Mouse (Mus musculus): Measurements from ENCODE around the gene Ifna11. TPM values are rescaled to one million over a fixed set of nuclear protein-coding genes. Genes with fewer than 3 reads are reported as not detected.

Gene Ifna11
- not detected for polyA plus RNA-seq (2017; shearing (Covaris generic))

GRCm38 (mm10) chr4:88819659-88820058 lies at the start of gene Ifna11:
TSS of gene Ifna11 (plus strand) at chr4:88819959.

DNA sequence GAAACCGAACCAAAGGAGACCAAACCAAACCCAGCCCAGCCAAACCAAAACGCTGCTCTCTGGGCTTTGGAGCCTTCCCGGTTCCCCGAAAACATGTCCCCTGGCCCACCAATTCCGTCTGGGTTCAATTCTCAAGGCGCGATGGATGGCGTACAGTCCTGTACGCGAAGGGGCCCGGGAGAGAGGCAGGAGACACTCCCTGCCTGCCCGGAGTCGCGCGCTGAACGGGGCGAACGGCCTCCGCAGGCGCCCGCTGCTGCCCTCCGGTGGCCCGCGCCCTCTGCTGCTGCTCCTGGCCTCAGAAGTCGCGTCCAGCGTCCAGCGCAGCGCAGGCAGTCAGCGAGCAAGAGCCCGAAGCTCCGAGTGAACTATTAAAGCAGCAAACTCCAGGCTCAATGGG lies 46.2 kb upstream of the Ifna11 start, which contains the start of gene Gm13290:
TSS of gene Gm13290 (plus strand) at position 301 of the 400 bp plus-strand sequence.

GRCm38 (mm10) chr4:88776622-88777021 lies 43.1 kb upstream of the Ifna11 start, which contains the start of gene Gm13289:
TSS of gene Gm13289 (plus strand) at chr4:88776922.

DNA sequence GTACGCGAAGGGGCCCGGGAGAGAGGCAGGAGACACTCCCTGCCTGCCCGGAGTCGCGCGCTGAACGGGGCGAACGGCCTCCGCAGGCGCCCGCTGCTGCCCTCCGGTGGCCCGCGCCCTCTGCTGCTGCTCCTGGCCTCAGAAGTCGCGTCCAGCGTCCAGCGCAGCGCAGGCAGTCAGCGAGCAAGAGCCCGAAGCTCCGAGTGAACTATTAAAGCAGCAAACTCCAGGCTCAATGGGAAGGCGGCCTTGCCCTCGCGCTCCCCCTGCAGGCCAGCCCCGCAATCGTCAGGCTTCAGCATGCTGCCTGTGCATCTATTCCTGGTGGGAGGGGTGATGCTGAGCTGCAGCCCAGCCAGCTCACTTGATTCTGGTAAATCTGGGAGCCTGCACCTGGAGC lies 40.2 kb upstream of the Ifna11 start, which contains the start of gene Gm13272:
TSS of gene Gm13272 (plus strand) at position 301 of the 400 bp plus-strand sequence.

GRCm38 (mm10) chr4:88781831-88782230 lies 37.9 kb upstream of the Ifna11 start, which contains the start of gene Ifnz:
TSS of gene Ifnz (plus strand) at chr4:88782131.

DNA sequence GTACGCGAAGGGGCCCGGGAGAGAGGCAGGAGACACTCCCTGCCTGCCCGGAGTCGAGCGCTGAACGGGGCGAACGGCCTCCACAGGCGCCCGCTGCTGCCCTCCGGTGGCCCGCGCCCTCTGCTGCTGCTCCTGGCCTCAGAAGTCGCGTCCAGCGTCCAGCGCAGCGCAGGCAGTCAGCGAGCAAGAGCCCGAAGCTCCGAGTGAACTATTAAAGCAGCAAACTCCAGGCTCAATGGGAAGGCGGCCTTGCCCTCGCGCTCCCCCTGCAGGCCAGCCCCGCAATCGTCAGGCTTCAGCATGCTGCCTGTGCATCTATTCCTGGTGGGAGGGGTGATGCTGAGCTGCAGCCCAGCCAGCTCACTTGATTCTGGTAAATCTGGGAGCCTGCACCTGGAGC lies 34.4 kb upstream of the Ifna11 start, which contains the start of gene Gm13276:
TSS of gene Gm13276 (plus strand) at position 301 of the 400 bp plus-strand sequence.

GRCm38 (mm10) chr4:88788402-88788801 lies 31.4 kb upstream of the Ifna11 start, which contains the start of gene Gm13277:
TSS of gene Gm13277 (plus strand) at chr4:88788632.

DNA sequence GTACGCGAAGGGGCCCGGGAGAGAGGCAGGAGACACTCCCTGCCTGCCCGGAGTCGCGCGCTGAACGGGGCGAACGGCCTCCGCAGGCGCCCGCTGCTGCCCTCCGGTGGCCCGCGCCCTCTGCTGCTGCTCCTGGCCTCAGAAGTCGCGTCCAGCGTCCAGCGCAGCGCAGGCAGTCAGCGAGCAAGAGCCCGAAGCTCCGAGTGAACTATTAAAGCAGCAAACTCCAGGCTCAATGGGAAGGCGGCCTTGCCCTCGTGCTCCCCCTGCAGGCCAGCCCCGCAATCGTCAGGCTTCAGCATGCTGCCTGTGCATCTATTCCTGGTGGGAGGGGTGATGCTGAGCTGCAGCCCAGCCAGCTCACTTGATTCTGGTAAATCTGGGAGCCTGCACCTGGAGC lies 28.5 kb upstream of the Ifna11 start, which contains the start of gene Gm13278:
TSS of gene Gm13278 (plus strand) at position 301 of the 400 bp plus-strand sequence.

DNA sequence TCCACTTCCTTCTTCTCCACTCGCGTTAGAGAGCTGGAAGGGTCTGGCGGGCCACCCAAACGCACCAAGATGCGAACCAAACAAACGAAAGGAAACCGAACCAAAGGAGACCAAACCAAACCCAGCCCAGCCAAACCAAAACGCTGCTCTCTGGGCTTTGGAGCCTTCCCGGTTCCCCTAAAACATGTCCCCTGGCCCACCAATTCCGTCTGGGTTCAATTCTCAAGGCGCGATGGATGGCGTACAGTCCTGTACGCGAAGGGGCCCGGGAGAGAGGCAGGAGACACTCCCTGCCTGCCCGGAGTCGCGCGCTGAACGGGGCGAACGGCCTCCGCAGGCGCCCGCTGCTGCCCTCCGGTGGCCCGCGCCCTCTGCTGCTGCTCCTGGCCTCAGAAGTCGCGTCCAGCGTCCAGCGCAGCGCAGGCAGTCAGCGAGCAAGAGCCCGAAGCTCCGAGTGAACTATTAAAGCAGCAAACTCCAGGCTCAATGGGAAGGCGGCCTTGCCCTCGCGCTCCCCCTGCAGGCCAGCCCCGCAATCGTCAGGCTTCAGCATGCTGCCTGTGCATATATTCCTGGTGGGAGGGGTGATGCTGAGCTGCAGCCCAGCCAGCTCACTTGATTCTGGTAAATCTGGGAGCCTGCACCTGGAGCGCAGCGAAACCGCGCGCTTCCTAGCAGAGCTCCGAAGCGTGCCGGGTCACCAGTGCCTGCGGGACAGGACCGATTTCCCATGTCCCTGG lies 25.7 kb upstream of the Ifna11 start, which contains the start of gene Gm13275:
TSS of gene Gm13275 (plus strand) at position 552 of the 740 bp plus-strand sequence.

DNA sequence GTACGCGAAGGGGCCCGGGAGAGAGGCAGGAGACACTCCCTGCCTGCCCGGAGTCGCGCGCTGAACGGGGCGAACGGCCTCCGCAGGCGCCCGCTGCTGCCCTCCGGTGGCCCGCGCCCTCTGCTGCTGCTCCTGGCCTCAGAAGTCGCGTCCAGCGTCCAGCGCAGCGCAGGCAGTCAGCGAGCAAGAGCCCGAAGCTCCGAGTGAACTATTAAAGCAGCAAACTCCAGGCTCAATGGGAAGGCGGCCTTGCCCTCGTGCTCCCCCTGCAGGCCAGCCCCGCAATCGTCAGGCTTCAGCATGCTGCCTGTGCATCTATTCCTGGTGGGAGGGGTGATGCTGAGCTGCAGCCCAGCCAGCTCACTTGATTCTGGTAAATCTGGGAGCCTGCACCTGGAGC lies 22.7 kb upstream of the Ifna11 start, which contains the start of gene Gm13279:
TSS of gene Gm13279 (plus strand) at position 301 of the 400 bp plus-strand sequence.

GRCm38 (mm10) chr4:88799365-88799764 lies 20.4 kb upstream of the Ifna11 start, which contains the start of gene Gm13285:
TSS of gene Gm13285 (plus strand) at chr4:88799665.

GRCm38 (mm10) chr4:88802954-88803353 lies 16.8 kb upstream of the Ifna11 start, which contains the start of gene Gm13287:
TSS of gene Gm13287 (plus strand) at chr4:88803254.

GRCm38 (mm10) chr4:88805231-88805630 lies 14.5 kb upstream of the Ifna11 start, which contains the start of gene Gm13288:
TSS of gene Gm13288 (plus strand) at chr4:88805531.

GRCm38 (mm10) chr4:88815928-88816327 lies 3.8 kb upstream of the Ifna11 start, which contains the start of gene Ifna7:
TSS of gene Ifna7 (plus strand) at chr4:88816228.

DNA sequence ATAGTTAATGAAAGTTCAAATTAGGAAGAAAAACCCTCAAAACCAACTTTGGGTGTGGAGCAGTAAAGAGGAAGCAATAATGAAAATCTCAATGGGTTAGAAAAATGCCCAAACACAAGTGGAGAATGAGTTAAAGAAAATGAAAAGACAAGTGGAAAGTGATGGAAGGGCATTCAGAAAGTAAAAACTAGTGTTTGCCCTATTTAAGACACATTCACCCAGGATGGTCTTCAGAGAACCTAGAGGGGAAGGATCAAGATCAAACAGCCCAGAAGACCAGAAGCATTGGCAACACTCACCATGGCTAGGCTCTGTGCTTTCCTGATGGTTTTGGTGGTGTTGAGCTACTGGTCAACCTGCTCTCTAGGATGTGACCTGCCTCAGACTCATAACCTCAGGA lies 7.4 kb downstream of the Ifna11 start, which contains the start of gene Ifna6:
TSS of gene Ifna6 (plus strand) at position 301 of the 400 bp plus-strand sequence.

GRCm38 (mm10) chr4:88835225-88835624 lies 15.5 kb downstream of the Ifna11 start, which contains the start of gene Ifna5:
TSS of gene Ifna5 (plus strand) at chr4:88835525.

GRCm38 (mm10) chr4:88841438-88841911 lies 21.7 kb downstream of the Ifna11 start, which contains the start of gene Ifna4:
TSS of gene Ifna4 (plus strand) at chr4:88841861.

GRCm38 (mm10) chr4:88849698-88850097 lies 29.9 kb downstream of the Ifna11 start, which contains the start of gene Ifna1:
TSS of gene Ifna1 (plus strand) at chr4:88850087.

Other genes starting within 250 kb of the Ifna11 start
- not detected for gene Ifna14, start 248.2 kb upstream of the Ifna11 start, polyA plus RNA-seq (2017; shearing (Covaris generic))
- not detected for gene Ifna9, start 227.6 kb upstream of the Ifna11 start, polyA plus RNA-seq (2017; shearing (Covaris generic))
- not detected for gene Ifna12, start 216.6 kb upstream of the Ifna11 start, polyA plus RNA-seq (2017; shearing (Covaris generic))
- not detected for gene C87499, start 185.5 kb upstream of the Ifna11 start, polyA plus RNA-seq (2017; shearing (Covaris generic))
- gene Ifna13, start 175.5 kb upstream of the Ifna11 start, polyA plus RNA-seq (2017; shearing (Covaris generic)): not detected
- gene Ifna16, start 143.0 kb upstream of the Ifna11 start, polyA plus RNA-seq (2017; shearing (Covaris generic)): not detected
- gene Ifna2, start 136.0 kb upstream of the Ifna11 start, polyA plus RNA-seq (2017; shearing (Covaris generic)): not detected
- not detected for gene Ifnab, start 128.6 kb upstream of the Ifna11 start, polyA plus RNA-seq (2017; shearing (Covaris generic))
- not detected for gene Gm26566, start 98.2 kb upstream of the Ifna11 start, polyA plus RNA-seq (2017; shearing (Covaris generic))
- gene Klhl9, start 97.5 kb upstream of the Ifna11 start, polyA plus RNA-seq (2017; shearing (Covaris generic)): 13.5 TPM
- not detected for gene Gm13271, start 65.1 kb upstream of the Ifna11 start, polyA plus RNA-seq (2017; shearing (Covaris generic))
- gene Gm13283, start 59.8 kb upstream of the Ifna11 start, polyA plus RNA-seq (2017; shearing (Covaris generic)): not detected
- gene Gm13290, start 46.1 kb upstream of the Ifna11 start, polyA plus RNA-seq (2017; shearing (Covaris generic)): not detected
- gene Gm13289, start 43.0 kb upstream of the Ifna11 start, polyA plus RNA-seq (2017; shearing (Covaris generic)): not detected
- gene Gm13272, start 40.1 kb upstream of the Ifna11 start, polyA plus RNA-seq (2017; shearing (Covaris generic)): not detected
- gene Ifnz, start 37.8 kb upstream of the Ifna11 start, polyA plus RNA-seq (2017; shearing (Covaris generic)): 0.32 TPM
- not detected for gene Gm13276, start 34.2 kb upstream of the Ifna11 start, polyA plus RNA-seq (2017; shearing (Covaris generic))
- gene Gm13277, start 31.3 kb upstream of the Ifna11 start, polyA plus RNA-seq (2017; shearing (Covaris generic)): not detected
- gene Gm13278, start 28.4 kb upstream of the Ifna11 start, polyA plus RNA-seq (2017; shearing (Covaris generic)): not detected
- gene Gm13275, start 25.5 kb upstream of the Ifna11 start, polyA plus RNA-seq (2017; shearing (Covaris generic)): not detected
- not detected for gene Gm13279, start 22.6 kb upstream of the Ifna11 start, polyA plus RNA-seq (2017; shearing (Covaris generic))
- 0.76 TPM for gene Gm13285, start 20.3 kb upstream of the Ifna11 start, polyA plus RNA-seq (2017; shearing (Covaris generic))
- not detected for gene Gm13287, start 16.7 kb upstream of the Ifna11 start, polyA plus RNA-seq (2017; shearing (Covaris generic))
- not detected for gene Gm13288, start 14.4 kb upstream of the Ifna11 start, polyA plus RNA-seq (2017; shearing (Covaris generic))
- gene Ifna7, start 3.7 kb upstream of the Ifna11 start, polyA plus RNA-seq (2017; shearing (Covaris generic)): not detected
- gene Ifna6, start 7.5 kb downstream of the Ifna11 start, polyA plus RNA-seq (2017; shearing (Covaris generic)): not detected
- gene Ifna5, start 15.6 kb downstream of the Ifna11 start, polyA plus RNA-seq (2017; shearing (Covaris generic)): not detected
- gene Ifna4, start 21.9 kb downstream of the Ifna11 start, polyA plus RNA-seq (2017; shearing (Covaris generic)): not detected
- not detected for gene Ifna1, start 30.1 kb downstream of the Ifna11 start, polyA plus RNA-seq (2017; shearing (Covaris generic))
- gene Ifne, start 60.2 kb downstream of the Ifna11 start, polyA plus RNA-seq (2017; shearing (Covaris generic)): not detected